Mouse (Mus musculus) CH12.LX (cell line): ENCODE measurements at regions not wholly inside any gene's neighbourhood (a gene's known extent, or its start where the extent isn't known, plus 50 kb on each side); places are given as distances from the start of the nearest gene placed in this dataset.

Experiments used
- DNase-seq: peaks from one replicate; pipeline ENCODE4 v3.0.0-alpha.2; 2013; ENCODE audit errors: extremely low read depth
- H3K27ac ChIP-seq: 2 replicates; pipeline ENCODE4 v1.5.1; 2012; ENCODE audit warnings: low read depth, mild to moderate bottlenecking, control low read depth, moderate library complexity; ENCODE audit not compliant: insufficient read depth
- H3K27me3 ChIP-seq: replicated peaks from 2 replicates; pipeline ENCODE3; 2012; ENCODE audit warnings: inconsistent platforms
- H3K36me3 ChIP-seq, 2 experiments: replicated peaks in 1 of 2; 2 replicates each; pipeline versions ENCODE3 to v1.6.1; 2012; ENCODE audit warnings: inconsistent platforms in 1 of 2, low read length in 1 of 2, mild to moderate bottlenecking in 1 of 2, mixed read lengths in 1 of 2, moderate library complexity in 1 of 2; ENCODE audit not compliant: control insufficient read depth in 1 of 2, insufficient read depth in 1 of 2
- H3K4me1 ChIP-seq, 2 experiments: 2 replicates each; pipeline ENCODE4 v1.6.1; 2012; ENCODE audit warnings: inconsistent platforms in 1 of 2, moderate library complexity in 1 of 2; ENCODE audit not compliant: insufficient read depth in 2 of 2, control insufficient read depth in 1 of 2
- H3K4me2 ChIP-seq: 2 replicates; pipeline ENCODE4 v1.6.1; 2012; ENCODE audit warnings: low read depth, mild to moderate bottlenecking, control low read depth; ENCODE audit not compliant: poor library complexity, insufficient read depth, severe bottlenecking
- H3K4me3 ChIP-seq, 3 experiments: fragments of 150-350 bp in 1 of 3; sonication (generic) in 1 of 3; replicated peaks in 1 of 3; 2 replicates each; pipeline versions ENCODE3 to v1.5.1; 2011 to 2012; ENCODE audit warnings: low read depth in 2 of 3, low read length in 2 of 3, mild to moderate bottlenecking in 2 of 3, moderate library complexity in 2 of 3, control low read depth in 1 of 3, improper control_type of control experiment in 1 of 3, inconsistent platforms in 1 of 3, mixed read lengths in 1 of 3; ENCODE audit not compliant: poor library complexity in 1 of 3
- H3K79me2 ChIP-seq: replicated peaks from 2 replicates; pipeline ENCODE4 v1.6.1; 2012; ENCODE audit warnings: mild to moderate bottlenecking, moderate library complexity; ENCODE audit not compliant: control insufficient read depth, poor library complexity, insufficient read depth, severe bottlenecking; ENCODE audit errors: extremely low read depth
- H3K9ac ChIP-seq: 2 replicates; pipeline ENCODE4 v1.6.1; 2012; ENCODE audit warnings: low read depth, mild to moderate bottlenecking, control low read depth, moderate library complexity; ENCODE audit not compliant: insufficient read depth
- H3K9me3 ChIP-seq: replicated peaks from 2 replicates; pipeline ENCODE3; 2012; ENCODE audit warnings: low read length, inconsistent platforms, mixed read lengths
- CHD2 ChIP-seq: IDR thresholded peaks from 2 replicates; pipeline ENCODE4 v1.6.1; 2011; ENCODE audit warnings: low read length, improper control_type of control experiment
- ELF1 ChIP-seq: IDR thresholded peaks from 2 replicates; pipeline ENCODE4 v1.6.1; 2014; ENCODE audit warnings: low read depth, mild to moderate bottlenecking, inconsistent platforms, low read length, improper control_type of control experiment
- JUN ChIP-seq: IDR thresholded peaks from 2 replicates; pipeline ENCODE4 v1.6.1; 2011; ENCODE audit warnings: low read depth, mild to moderate bottlenecking, low read length, improper control_type of control experiment, moderate library complexity; ENCODE audit not compliant: insufficient read depth
- JUND ChIP-seq: conservative IDR thresholded peaks from 2 replicates; pipeline ENCODE4 v1.6.1; 2011; ENCODE audit warnings: low read depth, low read length, improper control_type of control experiment
- MAFK ChIP-seq: IDR thresholded peaks from 2 replicates; pipeline ENCODE4 v1.6.1; 2011; ENCODE audit warnings: low read length, improper control_type of control experiment; ENCODE audit not compliant: insufficient replicate concordance
- MAX ChIP-seq: IDR thresholded peaks from 2 replicates; pipeline ENCODE4 v1.6.1; 2011; ENCODE audit warnings: low read length, improper control_type of control experiment
- MXI1 ChIP-seq: IDR thresholded peaks from 2 replicates; pipeline ENCODE4 v1.6.1; 2011; ENCODE audit warnings: mild to moderate bottlenecking, low read depth, low read length, improper control_type of control experiment
- MYC ChIP-seq: IDR thresholded peaks from 2 replicates; pipeline ENCODE4 v1.6.1; 2011; ENCODE audit warnings: low read depth, mild to moderate bottlenecking, improper control_type of control experiment, low read length
- NELFE ChIP-seq: IDR thresholded peaks from 2 replicates; pipeline ENCODE4 v1.6.1; 2011; ENCODE audit warnings: low read depth, low read length, improper control_type of control experiment
- PAX5 ChIP-seq: IDR thresholded peaks from 2 replicates; pipeline ENCODE4 v1.6.1; 2012; ENCODE audit warnings: low read length, inconsistent platforms, mixed read lengths
- POLR2AphosphoS2 ChIP-seq: IDR thresholded peaks from 2 replicates; pipeline ENCODE4 v1.6.1; 2011; ENCODE audit warnings: low read depth, low read length, improper control_type of control experiment
- RAD21 ChIP-seq: IDR thresholded peaks from 2 replicates; pipeline ENCODE4 v1.6.1; 2011; ENCODE audit warnings: low read depth, mild to moderate bottlenecking, low read length, improper control_type of control experiment, moderate library complexity
- RCOR1 ChIP-seq: conservative IDR thresholded peaks from 2 replicates; pipeline ENCODE4 v1.6.1; 2012; ENCODE audit warnings: low read depth, mild to moderate bottlenecking, inconsistent platforms, low read length, improper control_type of control experiment
- TCF12 ChIP-seq: IDR thresholded peaks from 2 replicates; pipeline ENCODE4 v1.6.1; 2014; ENCODE audit warnings: low read depth, mild to moderate bottlenecking, inconsistent platforms, low read length, improper control_type of control experiment
- UBTF ChIP-seq: IDR thresholded peaks from 2 replicates; pipeline ENCODE4 v1.6.1; 2012; ENCODE audit warnings: low read depth, mild to moderate bottlenecking, inconsistent platforms, low read length, improper control_type of control experiment, moderate library complexity
- USF1 ChIP-seq: IDR thresholded peaks from 2 replicates; pipeline ENCODE4 v1.6.1; 2014; ENCODE audit warnings: low read depth, mild to moderate bottlenecking, inconsistent platforms, low read length, improper control_type of control experiment
- USF2 ChIP-seq: conservative IDR thresholded peaks from 2 replicates; pipeline ENCODE4 v1.6.1; 2011; ENCODE audit warnings: low read depth, low read length, improper control_type of control experiment
- ZNF384 ChIP-seq: IDR thresholded peaks from 2 replicates; pipeline ENCODE4 v1.6.1; 2012; ENCODE audit warnings: low read depth, low read length, improper control_type of control experiment, inconsistent platforms
- dilution Hi-C: fragments of 300-500 bp; cut with MboI; formaldehyde crosslinking; loops from 2 replicates; pipeline ENCODE4 v1.14.3; 2020; ENCODE audit warnings: low sequenced_read_pairs; ENCODE audit not compliant: extremely low pct_unique_long_range_greater_than_20kb, extremely low pct_ligation_motif_present
- in situ Hi-C: fragments of 300-500 bp; cut with MboI; formaldehyde crosslinking; loops from 3 replicates; pipeline ENCODE4 v1.14.3; 2019; ENCODE audit warnings: low sequenced_read_pairs, low pct_ligation_motif_present, low pct_unique_long_range_greater_than_20kb, mixed read lengths

- dilution Hi-C loops (no loop called here), in situ Hi-C loops (no loop called here)
- no peak overlapping the region for H3K9ac ChIP-seq
- H3K36me3 ChIP-seq = no peaks in the 10 kb centered on the region
- H3K27ac ChIP-seq = no peak overlapping the region
- no peak for DNase-seq
- H3K4me2 ChIP-seq = no peak overlapping the region
- H3K79me2 ChIP-seq = no peaks in the 10 kb centered on the region
- peaks cover 17% of the 10 kb centered on the region for H3K27me3 ChIP-seq
- H3K9me3 ChIP-seq = no peaks in the 10 kb centered on the region
- H3K4me1 ChIP-seq = no peaks in the 10 kb centered on the region
- no peak overlapping the region for H3K4me3 ChIP-seq
- TF ChIP-seq PAX5 = no peak
- no peak for TF ChIP-seq UBTF
- no peak for TF ChIP-seq MAX
- no peak for TF ChIP-seq RAD21
- no peak for TF ChIP-seq TCF12
- no peak for TF ChIP-seq JUN
- TF ChIP-seq NELFE = no peak
- TF ChIP-seq MYC = no peak
- TF ChIP-seq RCOR1 = no peak
- TF ChIP-seq USF2 = no peak
- no peak for TF ChIP-seq USF1
Observed at GRCm38 (mm10) chr9:74621957-74622356, 239.8 kb upstream of the Onecut1 start.

GRCm38 (mm10) chr9:74645394-74645793 is 216.3 kb upstream of the Onecut1 start:
- Histone ChIP-seq H3K79me2 (no peaks in the 10 kb centered on the region), H3K9me3 (no peaks in the 10 kb centered on the region), H3K9ac (no peak overlapping the region), H3K36me3 (no peaks in the 10 kb centered on the region), H3K4me3 (no peak overlapping the region), H3K4me2 (no peak overlapping the region), H3K4me1 (peaks cover 0 to 8% of the 10 kb centered on the region in 2 experiments; a peak in 2 of 4 replicates), H3K27me3 (peaks cover 51% of the 10 kb centered on the region), H3K27ac (no peak overlapping the region)
- no peak for TF ChIP-seq JUND
- in situ Hi-C loops (no loop called here), dilution Hi-C loops (no loop called here)
- DNase-seq = no peak

DNA sequence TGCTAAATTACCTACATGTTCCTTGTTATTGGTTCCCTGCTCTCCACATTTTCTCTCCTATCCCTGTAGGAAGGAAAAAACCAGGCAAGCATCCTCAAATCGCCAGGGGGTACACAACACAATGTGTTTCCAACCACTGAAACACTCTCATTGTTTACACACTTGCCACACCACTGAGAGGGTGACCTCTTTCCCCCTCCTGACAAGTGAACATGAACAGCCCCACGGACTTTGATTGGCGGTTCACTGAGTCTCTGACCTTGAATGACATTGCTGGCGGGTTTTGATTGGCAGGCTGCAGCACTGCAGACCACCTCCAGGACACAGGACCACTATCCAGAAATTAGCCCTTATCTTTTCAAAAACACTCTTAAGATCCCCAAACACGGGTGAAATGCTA is 211.7 kb upstream of the Onecut1 start:
- Histone ChIP-seq H3K4me3 (no peak overlapping the region), H3K36me3 (no peaks in the 10 kb centered on the region), H3K79me2 (no peaks in the 10 kb centered on the region), H3K4me1 (peaks cover 0 to 8% of the 10 kb centered on the region in 2 experiments; a peak in 2 of 4 replicates), H3K4me2 (no peak overlapping the region), H3K27me3 (peaks cover 59% of the 10 kb centered on the region), H3K9ac (no peak overlapping the region), H3K27ac (no peak overlapping the region), H3K9me3 (no peaks in the 10 kb centered on the region)
- DNase-seq = no peak
- no peak for TF ChIP-seq CHD2
- no peak for TF ChIP-seq JUN
- TF ChIP-seq MXI1 = no peak
- TF ChIP-seq PAX5 = no peak
- TF ChIP-seq NELFE = no peak
- no peak for TF ChIP-seq POLR2AphosphoS2
- TF ChIP-seq ELF1 = no peak
- no peak for TF ChIP-seq ZNF384
- no peak for TF ChIP-seq MAFK
- in situ Hi-C loops (no loop called here), dilution Hi-C loops (no loop called here)
